Mouse (Mus musculus): ENCODE data around the gene Lrig2.
"Not testable (repeated sequence)": the region's sequence is repeated elsewhere in the genome, so short reads cannot be mapped to it uniquely, and the experiment has no call there.

Lrig2 gene

DNA sequence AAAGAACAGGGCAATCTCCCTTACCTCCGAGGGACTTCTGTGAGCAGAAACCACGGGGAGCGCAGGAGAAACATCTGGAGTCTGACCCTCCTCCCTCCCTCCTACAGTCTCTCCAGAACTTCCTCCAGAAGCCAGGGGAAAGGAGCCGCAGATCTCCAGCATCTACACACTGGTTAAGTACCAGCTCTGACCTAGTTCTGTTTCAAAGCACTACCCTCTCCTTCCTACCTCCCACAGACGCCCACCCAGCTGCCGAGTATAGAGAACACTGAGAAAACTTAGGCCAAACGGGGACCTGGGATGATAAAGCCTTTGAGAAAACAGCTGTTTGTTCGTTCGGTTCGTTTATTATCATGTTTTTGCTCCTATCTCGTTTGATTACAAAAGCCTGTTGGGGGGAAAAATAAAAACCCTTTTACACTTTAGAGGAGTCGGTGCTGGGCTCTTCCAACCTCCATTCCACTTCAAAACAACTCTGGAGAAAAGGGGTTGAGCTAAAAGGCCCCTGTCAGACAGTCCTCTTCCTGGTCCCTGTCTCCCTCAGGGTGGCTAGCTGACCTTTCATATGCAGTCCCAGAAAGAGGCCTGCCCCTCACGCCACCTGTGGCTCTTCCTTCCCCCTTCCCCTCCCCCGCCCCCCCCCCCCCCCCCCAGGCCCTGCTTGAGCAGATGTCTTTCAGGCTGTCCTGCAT is 80.4 kb downstream of the Lrig2 start:
- no peak for DNase-seq

GRCm38 (mm10) chr3:104427354-104427753 is 84.4 kb downstream of the Lrig2 start:
- not testable (repeated sequence) for DNase-seq

DNA sequence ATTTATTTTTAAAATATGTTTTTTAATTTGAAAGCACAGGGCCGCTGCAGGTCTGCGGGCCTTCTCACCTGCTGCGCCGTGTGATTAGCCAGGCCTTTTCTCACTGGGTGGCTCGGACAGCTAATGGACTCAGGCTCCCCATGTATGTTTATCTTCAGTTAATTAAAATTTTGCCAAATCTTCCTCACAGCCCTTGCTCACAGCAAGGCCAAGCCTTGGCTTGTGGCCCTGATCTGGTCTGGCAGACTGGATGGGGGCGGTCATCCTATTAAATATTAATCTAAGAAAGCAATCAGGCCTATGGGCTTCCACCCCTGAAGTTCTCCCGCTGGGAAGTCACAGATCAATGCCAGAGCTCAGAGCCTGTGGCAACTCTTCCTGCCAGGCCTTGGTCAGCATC is 87.4 kb downstream of the Lrig2 start:
- peak; percentile 78 to 84 for DNase-seq

- no peak for DNase-seq
Observed at GRCm38 (mm10) chr3:104420929-104421328, 90.8 kb downstream of the Lrig2 start.

DNA sequence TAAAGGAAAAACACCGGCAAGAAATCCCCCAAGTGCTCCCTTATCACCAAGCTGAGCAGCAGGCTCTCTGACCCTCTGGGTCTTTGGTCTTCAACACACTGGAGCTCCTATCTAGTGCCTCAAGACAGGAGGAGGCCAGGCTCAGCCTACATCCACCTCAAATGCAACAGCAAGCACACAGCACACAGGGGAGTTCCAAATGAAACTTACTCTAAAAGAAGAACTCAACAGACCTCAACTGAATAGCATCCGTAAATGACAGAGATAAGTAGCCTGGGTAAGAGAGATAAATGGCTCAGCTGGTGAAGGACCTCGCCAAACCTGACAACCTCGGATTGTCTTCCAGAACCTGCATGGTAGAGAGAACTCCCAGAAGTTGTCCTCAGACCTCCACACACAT is 91.7 kb downstream of the Lrig2 start:
- DNase-seq = no peak

- no peak for DNase-seq
Observed at GRCm38 (mm10) chr3:104416806-104417205, 94.9 kb downstream of the Lrig2 start.

DNA sequence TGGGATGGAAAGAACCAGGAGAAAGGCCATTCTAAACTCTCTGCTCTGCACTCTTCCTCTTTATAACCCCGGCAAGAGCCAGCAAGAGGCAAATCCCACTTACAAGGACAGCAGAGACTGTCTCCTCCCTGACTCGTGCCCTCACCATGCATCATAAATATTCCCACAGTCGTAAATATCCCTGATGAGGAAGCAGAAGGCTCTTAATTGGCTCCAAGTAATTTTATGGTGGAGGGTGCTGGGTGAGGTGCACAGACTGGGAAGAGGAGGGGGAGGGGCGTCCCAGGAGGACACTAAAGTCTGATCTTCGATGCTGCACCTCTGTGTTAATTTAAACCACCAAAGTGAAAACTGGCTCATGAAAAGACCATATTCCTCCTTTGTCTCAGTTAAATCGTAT is 99.2 kb downstream of the Lrig2 start:
- no peak for DNase-seq

GRCm38 (mm10) chr3:104407506-104407905 is 104.2 kb downstream of the Lrig2 start:
- no peak for DNase-seq

DNA sequence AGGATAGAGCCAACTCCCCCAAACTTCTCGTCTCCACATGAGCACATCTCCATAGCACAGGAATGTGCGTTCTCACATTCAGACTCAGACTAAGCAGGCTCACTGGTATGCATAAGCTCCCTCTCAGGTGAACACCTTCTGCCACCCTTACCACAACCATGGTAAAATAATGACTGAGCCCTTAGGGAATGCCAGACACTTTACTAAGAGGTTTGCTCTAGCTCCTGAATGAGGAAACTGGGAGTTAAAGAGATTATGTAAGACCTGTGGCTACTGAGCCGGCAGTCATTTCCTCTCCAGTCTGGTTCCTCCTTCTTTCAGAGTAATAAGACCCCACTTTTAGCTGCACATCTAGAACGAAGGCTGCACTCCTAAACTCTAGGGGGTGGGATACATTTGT is 108.1 kb downstream of the Lrig2 start:
- DNase-seq = no peak

DNA sequence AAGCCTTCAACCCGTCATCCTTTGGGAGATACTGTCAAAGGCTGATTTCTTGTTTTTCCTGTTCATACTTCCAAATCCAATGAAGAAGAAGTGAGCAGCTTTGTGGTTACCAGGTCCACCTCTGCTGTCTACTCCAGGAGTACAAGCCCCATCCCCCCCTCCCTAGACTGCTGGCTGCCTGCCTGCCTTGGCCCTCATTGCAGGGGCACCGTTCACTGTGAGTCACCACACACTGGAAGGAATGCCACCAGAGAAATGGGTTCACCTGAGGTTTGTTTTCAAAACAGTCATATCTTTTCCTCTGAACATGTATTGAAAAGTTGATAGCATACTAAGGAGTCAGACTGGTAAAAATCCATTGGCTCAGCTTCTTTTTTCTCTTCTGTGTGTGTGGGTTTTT is 110.5 kb downstream of the Lrig2 start:
- DNase-seq = no peak

DNA sequence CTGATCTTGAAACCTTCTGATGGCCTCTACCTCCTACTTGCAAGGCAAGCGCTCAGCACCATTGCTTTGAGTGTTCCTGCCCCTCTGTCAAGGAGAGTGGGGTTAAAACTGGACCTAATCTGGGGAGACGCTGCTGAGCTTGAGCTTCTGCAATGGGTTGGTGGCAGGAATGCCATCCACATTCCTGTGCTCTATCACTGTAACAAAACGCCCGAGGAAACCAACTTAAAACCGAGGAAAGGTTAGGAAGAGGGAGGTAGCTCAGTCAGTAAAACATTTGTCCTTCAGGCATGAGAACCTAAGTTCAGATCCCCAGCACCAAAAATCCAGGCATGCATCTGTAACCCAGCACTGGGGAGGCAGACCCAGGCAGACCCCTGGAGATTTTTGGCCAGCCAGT is 111.6 kb downstream of the Lrig2 start:
- no peak for DNase-seq

DNA sequence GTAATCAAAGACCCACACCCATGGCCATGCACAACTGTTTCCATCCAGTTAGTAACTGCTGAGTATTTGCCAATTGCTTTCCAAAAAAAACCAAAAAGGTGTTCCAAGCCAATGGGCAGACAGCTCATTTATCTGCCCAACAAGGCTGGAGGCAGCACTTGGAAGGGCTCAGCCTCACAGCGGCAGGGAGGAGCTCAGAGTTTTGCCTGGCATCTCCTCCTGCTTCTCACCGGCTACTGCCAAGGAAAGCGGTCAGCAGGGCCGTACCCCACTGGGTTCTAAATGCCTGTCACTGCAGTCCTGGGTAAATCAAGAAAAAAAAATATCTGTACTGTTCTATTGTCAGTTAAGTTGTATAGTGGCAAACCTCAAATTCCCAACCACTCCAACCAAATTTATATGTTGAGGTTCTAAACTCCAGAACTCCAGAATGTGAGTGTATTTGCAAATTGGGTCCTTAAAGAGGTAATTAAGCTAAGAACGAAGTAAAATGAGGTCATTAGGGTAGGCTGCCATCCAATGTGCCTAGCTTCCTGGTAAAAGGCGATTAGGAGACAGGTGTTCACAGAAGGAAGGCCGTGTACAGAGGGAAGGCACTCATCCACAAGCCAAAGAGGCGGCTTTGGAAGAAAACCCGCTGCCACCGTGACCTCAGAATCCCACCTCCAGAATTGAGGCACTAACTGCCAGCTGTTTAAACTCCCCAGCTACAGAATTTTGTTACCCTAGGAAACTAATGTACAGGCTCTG is 112.2 kb downstream of the Lrig2 start:
- peak; percentile 89 to 93 for DNase-seq

DNA sequence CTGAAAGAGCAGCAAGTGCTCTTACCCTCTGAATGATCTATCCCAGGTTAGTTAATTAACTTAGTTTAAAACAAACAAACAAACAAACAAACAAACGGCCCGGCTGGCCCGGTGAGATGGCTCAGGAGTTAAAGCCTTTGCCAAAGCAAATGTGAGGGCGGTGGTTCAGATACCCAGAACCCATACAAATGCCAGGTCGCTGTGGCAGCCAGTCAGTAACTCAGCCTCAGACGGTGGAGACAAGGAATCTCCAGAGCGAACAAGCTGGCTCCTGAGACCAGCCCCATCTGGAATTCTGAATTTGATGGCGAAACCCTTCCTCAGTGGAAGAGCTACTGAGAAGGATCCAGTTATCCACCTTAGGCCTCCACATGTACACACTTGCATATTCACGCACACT is 114.4 kb downstream of the Lrig2 start:
- DNase-seq = peak; percentile 73 to 74

DNA sequence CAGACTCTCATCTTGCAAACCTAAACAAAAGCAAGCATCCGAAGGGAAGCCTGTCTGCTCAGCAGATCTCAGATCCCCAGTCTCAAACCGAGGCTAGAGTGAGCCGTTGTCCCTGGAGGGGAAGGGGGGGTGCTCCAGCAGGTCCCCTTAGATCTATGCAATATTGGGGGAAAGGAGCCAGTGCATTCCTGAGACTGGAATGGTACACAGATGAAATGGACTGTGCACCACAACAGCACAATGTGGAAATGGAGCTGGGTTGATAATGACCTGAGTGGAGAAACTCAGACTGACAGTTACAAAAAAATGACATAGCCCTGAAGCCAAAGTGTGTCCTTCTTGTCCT is 115.0 kb downstream of the Lrig2 start:
- no peak for DNase-seq

- peak; percentile 87 to 92 for DNase-seq
Observed at GRCm38 (mm10) chr3:104396067-104396735, 115.5 kb downstream of the Lrig2 start.

- DNase-seq = no peak
Observed at GRCm38 (mm10) chr3:104390072-104390471, 121.6 kb downstream of the Lrig2 start.

DNA sequence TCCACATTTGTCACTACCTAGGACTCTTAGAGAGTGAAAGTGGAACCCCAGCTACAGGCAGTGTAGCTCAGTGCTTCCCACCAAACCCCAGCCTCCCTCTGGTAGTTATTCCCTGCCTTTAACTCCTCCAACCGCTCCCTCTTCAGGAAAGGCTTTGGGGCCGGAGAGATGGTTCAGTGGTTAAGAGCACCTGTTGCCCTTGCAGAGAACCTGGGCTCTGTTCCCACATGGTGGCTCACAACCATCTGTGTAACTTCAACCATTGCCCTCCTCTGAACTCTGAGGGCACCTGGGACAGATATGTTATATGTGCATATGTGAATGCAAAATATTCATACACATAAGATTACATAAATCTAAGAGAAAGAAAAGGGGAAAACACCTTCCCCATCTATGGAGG is 122.3 kb downstream of the Lrig2 start:
- DNase-seq = no peak

DNA sequence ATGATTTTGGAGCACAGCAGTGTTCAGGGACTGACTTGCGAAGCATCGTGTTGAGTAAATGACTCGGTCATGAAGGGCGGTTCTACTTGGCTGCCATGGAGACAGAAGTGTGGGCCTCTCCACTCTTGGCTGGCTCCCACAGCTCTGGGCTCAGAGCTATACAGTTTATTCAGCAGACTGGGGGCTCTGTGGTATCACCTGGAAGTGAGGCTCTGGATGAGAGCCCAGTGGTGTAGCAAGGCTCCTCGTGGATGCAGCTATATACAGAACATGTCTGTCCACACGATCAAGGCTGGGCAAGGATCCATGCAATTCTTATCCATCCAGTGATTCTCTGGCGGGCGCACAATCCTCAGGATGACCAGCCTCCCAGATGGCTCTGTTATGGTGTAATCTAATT is 126.1 kb downstream of the Lrig2 start:
- peak; percentile 56 to 67 for DNase-seq

- peak; percentile 48 for DNase-seq
Observed at GRCm38 (mm10) chr3:104383681-104384341, 127.9 kb downstream of the Lrig2 start.

- DNase-seq = no peak
Observed at GRCm38 (mm10) chr3:104378228-104378627, 133.5 kb downstream of the Lrig2 start.

- no peak for DNase-seq
Observed at GRCm38 (mm10) chr3:104373907-104374306, 137.8 kb downstream of the Lrig2 start.

DNA sequence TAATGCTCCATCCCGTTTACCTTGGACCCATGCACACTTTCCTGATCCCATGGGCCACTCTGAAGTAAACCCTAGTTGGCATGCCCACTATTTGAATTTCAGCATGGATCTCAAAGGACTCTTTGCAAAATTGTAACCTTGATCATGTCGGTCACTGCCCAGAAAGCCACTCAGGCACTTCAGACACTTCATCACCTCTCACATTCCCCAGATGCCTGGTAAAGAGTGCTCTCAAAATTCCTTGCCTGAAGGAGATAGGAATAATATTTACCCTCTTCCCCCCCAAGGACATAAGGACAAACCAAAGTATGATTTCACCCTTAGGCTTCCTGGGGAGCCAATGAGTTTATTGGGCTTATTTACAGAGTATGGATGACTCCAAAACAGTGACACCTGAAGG is 139.3 kb downstream of the Lrig2 start:
- DNase-seq = no peak

DNA sequence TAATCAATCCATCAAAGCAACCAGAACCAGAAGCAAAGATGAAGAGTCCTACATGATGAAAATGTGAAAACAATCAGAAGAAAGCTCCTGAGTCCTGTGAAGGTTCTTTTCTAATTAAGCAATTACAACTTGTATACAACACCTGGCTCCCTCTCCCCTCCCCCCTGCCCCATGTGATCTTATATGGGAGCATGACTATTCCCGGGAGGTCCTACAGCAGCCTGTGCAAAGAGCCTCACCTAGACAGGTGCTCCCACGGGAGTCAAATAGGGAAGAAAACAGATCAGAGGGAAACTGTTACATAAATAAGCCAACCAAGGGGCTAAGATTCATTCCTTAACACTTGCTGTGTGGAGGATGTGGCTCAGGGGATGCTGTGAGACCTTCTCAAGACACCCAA is 143.8 kb downstream of the Lrig2 start:
- no peak for DNase-seq

- no peak for DNase-seq
Observed at GRCm38 (mm10) chr3:104361814-104362213, 149.9 kb downstream of the Lrig2 start.
